Mouse (Mus musculus) forebrain, embryonic 14.5 days (tissue): ENCODE data around the gene Dlgap4. TPM values are rescaled to one million over a fixed set of nuclear protein-coding genes. Genes with fewer than 3 reads are reported as not detected.

ENCODE experiments used
- ATAC-seq: fragments of 200-750 bp; cut with Nextera tagmentation; 2 replicates; pipeline ENCODE4 v1.8.0; 2017; ENCODE audit warnings: mild to moderate bottlenecking, moderate library complexity
- DNase-seq: peaks from one replicate; pipeline ENCODE4 v3.0.0-alpha.2; 2015; ENCODE audit warnings: low spot score
- H3K27ac ChIP-seq: fragments of 300-500 bp; sonication (generic); 2 replicates; pipeline ENCODE4 v1.5.1; 2014; ENCODE audit warnings: low read depth, mild to moderate bottlenecking, control low read depth, low read length, moderate library complexity
- H3K27me3 ChIP-seq: fragments of 300-500 bp; sonication (generic); replicated peaks from 2 replicates; pipeline ENCODE4 v1.6.1; 2014; ENCODE audit warnings: low read length, control low read depth, mixed read lengths; ENCODE audit not compliant: control insufficient read depth, insufficient read depth
- H3K36me3 ChIP-seq: fragments of 300-500 bp; sonication (generic); 2 replicates; pipeline ENCODE4 v1.6.1; 2014; ENCODE audit warnings: low read length, control low read depth; ENCODE audit not compliant: control insufficient read depth, insufficient read depth
- H3K4me1 ChIP-seq: fragments of 300-500 bp; sonication (generic); 2 replicates; pipeline ENCODE4 v1.6.1; 2014; ENCODE audit warnings: antibody characterized with exemption, low read length, control low read depth; ENCODE audit not compliant: control insufficient read depth, insufficient read depth
- H3K4me2 ChIP-seq: fragments of 300-500 bp; sonication (generic); 2 replicates; pipeline ENCODE4 v1.6.1; 2014; ENCODE audit warnings: mild to moderate bottlenecking, control low read depth, low read length
- H3K4me3 ChIP-seq: fragments of 300-500 bp; sonication (generic); 2 replicates; pipeline ENCODE4 v1.5.1; 2014; ENCODE audit warnings: low read depth, low read length, control low read depth
- H3K9ac ChIP-seq: fragments of 300-500 bp; sonication (generic); 2 replicates; pipeline ENCODE4 v1.6.1; 2014; ENCODE audit warnings: mild to moderate bottlenecking, low read length, control low read depth, moderate library complexity
- H3K9me3 ChIP-seq: fragments of 300-500 bp; sonication (generic); replicated peaks from 2 replicates; pipeline ENCODE4 v1.6.1; 2016; ENCODE audit warnings: low read length, control low read depth, mixed read lengths; ENCODE audit not compliant: control insufficient read depth
- WGBS: fragments of 180-500 bp; shearing (Covaris S2); extraction: QIAGEN DNeasy Blood & Tissue Kit; methylation state at CpG from one replicate; pipeline ENCODE4 v1.1.7; 2014; 5-methylcytosine and 5-hydroxymethylcytosine counted together
- polyA plus RNA-seq: library from polyadenylated mRNA; unstranded; fragments of >200 nt; fragmentation: Nextera tagmentation; extraction: Ambion mirVana; gene quantifications from 2 replicates; pipeline ENCODE4 v1.2.1, GENCODE M21; 2014

The Dlgap4 gene
- polyA plus RNA-seq, 1 experiment from 2014 or later = 307 TPM

DNA sequence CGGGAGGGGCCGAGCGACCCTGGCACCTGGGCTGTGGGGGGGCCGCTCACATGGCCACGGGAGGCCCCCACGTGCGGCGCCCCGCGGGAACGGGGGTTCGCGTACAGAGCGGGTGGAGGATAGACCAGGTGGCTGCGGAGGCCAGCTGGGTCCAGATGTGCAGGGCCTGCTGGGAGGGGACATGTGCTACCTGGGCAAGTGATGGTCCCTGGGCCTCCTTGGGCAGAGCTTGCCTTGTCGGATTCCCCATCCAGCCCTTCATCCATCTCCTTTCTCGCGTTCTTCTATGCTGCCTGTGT, 702 bp downstream of the Dlgap4 start:
- no peaks in the 10 kb centered on the region for H3K36me3 ChIP-seq
- no peak overlapping the region for H3K27ac ChIP-seq
- H3K9me3 ChIP-seq = no peaks in the 10 kb centered on the region
- peaks cover 14% of the 10 kb centered on the region for H3K4me1 ChIP-seq
- peak; percentile 36 for ATAC-seq
- H3K4me3 ChIP-seq = peak overlapping the region; percentile 75
- peak; percentile 34 for DNase-seq
- peak overlapping the region; percentile 78 for H3K9ac ChIP-seq
- H3K27me3 ChIP-seq = peaks cover 27% of the 10 kb centered on the region
- peak overlapping the region; percentile 85 for H3K4me2 ChIP-seq
- 1% methylated on average over 18 of the region's 18 CpGs for WGBS

DNA sequence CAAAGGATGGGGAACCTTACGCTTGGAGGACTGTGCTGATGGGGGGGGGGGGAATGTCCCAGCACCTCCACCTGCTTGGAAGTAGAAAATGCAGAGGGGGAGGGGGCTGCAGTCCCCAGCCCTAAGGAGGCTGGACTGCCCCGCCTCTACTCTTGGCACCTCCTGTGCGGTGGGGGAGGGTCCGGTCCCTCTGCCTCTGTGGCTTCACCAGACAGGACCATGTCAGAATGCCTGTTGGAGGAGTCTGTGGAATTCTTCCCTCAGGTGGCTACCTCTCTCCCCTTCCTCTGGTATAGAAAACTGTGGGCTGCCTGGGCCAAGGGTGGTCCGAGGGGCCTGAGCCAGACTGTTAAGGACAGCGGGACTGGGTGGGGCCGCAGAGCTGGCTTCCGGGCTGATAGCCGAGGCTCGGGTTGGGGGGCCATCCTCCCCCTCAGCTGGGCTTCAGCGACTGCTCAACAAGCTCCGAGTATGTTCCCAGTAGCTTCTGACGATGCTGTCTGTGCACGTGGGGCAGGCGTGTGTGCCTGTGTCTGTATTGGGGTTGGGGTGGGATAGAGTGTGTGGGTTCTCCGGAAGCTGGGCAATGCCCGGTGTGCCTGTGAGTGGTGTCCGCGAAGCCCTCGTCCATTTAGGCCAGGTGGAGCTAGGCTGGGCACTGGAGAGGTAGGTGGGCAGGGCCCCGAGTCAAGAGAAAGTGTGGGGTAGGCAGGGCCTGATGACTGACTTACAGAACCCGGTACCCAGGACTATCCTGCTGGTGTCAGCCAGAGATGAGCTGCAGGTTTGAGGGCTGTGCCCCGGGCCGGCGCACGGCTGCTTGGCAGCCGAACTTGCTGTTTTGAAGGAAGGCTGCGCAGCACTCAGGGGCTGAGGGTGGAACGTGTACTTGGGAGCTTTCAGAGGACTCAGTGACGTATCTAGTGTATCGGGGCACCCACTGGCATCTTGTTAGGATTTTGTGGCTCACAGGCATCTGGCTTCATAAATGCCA, 1.5 kb downstream of the Dlgap4 start:
- 7% methylated on average over 31 of the region's 31 CpGs for WGBS
- DNase-seq = peak; percentile 17
- H3K9ac ChIP-seq = peak overlapping the region; percentile 78; the same call in 1 of the 2 replicates

DNA sequence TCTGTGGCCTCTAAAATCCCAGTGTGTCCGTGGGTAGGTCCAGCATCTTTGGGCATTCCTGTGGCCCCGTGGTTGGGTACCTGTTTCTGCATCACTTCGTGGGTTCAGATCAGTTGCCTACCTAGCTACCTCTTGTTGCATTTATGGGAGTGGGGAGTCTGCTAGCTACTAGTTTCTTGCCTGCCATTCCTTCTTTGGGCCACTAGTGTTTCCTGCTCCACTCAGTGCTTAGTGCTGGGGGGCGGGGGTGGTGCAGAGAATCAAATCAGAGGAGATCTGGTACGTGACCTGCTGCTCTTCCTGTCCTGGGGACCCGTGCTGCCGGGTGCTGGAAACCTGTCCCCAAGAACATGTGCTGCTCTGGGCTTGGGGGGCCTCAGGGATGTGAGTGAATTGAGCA, 3.0 kb downstream of the Dlgap4 start:
- Histone ChIP-seq H3K9me3 (no peaks in the 10 kb centered on the region), H3K4me2 (no peak overlapping the region), H3K4me1 (peaks cover 14% of the 10 kb centered on the region), H3K9ac (no peak overlapping the region), H3K4me3 (no peak overlapping the region), H3K27ac (no peak overlapping the region), H3K36me3 (no peaks in the 10 kb centered on the region), H3K27me3 (peaks cover 27% of the 10 kb centered on the region)
- no peak for ATAC-seq
- DNase-seq = no peak
- WGBS = 75% methylated on average over 7 of the region's 7 CpGs

More for the DNA sequence above, 1.5 kb downstream of the Dlgap4 start:
- no peak overlapping the region for H3K27ac ChIP-seq
- ATAC-seq = peak; percentile 11; the same call in 1 of the 2 replicates
- H3K36me3 ChIP-seq = no peaks in the 10 kb centered on the region
- peaks cover 27% of the 10 kb centered on the region for H3K27me3 ChIP-seq
- peaks cover 14% of the 10 kb centered on the region for H3K4me1 ChIP-seq
- H3K4me3 ChIP-seq = peak overlapping the region; percentile 75
- no peaks in the 10 kb centered on the region for H3K9me3 ChIP-seq
- peak overlapping the region; percentile 85 for H3K4me2 ChIP-seq

DNA sequence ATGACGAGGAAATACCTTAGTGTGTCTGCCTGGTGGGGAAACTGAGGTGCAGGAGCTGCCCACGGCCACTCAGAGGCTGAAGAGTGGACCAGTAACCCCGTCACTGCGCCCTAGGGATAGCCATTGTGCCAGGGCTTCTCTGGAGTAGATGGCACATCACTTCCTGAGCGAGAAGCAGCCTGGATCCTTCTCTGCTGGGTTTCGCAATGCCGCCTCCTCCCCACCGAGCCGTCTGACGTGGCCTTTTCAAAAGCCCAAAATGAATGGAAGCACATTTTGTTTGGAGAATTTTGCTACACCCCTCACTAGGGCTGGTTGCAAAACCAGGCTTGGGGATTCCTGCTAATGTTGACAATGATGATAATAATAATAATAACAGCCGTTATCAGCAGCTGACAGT, 4.0 kb downstream of the Dlgap4 start:
- no peak overlapping the region for H3K9ac ChIP-seq
- H3K27me3 ChIP-seq = peaks cover 22% of the 10 kb centered on the region
- H3K4me3 ChIP-seq = no peak overlapping the region
- no peak for ATAC-seq
- H3K4me1 ChIP-seq = peaks cover 14% of the 10 kb centered on the region
- no peak overlapping the region for H3K4me2 ChIP-seq
- H3K36me3 ChIP-seq = no peaks in the 10 kb centered on the region
- no peaks in the 10 kb centered on the region for H3K9me3 ChIP-seq
- WGBS = 18% methylated on average over 11 of the region's 11 CpGs
- DNase-seq = peak; percentile 18
- H3K27ac ChIP-seq = no peak overlapping the region

DNA sequence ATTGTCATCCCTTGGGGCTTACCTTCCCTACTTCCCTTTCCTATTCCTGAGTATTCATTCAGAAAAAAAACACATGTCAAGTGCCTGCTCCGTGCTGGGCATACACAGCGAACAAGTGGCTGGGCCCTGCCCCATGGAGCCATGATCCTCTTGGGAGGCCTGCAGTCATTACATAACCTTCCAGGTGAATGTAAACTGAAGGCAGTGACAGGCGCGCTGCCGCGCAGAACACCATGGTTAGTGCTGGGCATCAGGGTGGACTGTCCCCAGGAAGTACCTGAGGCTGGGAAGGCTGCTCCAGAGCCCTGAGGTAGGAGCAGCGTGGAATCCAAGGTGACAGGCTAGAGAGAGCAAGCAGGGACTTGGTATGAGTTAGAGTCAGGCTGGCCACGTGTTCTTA, 7.4 kb downstream of the Dlgap4 start:
- H3K36me3 ChIP-seq = no peaks in the 10 kb centered on the region
- no peak overlapping the region for H3K9ac ChIP-seq
- no peak overlapping the region for H3K4me3 ChIP-seq
- no peaks in the 10 kb centered on the region for H3K9me3 ChIP-seq
- 85% methylated on average over 8 of the region's 8 CpGs for WGBS
- ATAC-seq = no peak
- no peak for DNase-seq
- peaks cover 11% of the 10 kb centered on the region for H3K27me3 ChIP-seq
- H3K4me1 ChIP-seq = peaks cover 3% of the 10 kb centered on the region; the same call in 1 of the 2 replicates
- no peak overlapping the region for H3K4me2 ChIP-seq
- no peak overlapping the region for H3K27ac ChIP-seq

DNA sequence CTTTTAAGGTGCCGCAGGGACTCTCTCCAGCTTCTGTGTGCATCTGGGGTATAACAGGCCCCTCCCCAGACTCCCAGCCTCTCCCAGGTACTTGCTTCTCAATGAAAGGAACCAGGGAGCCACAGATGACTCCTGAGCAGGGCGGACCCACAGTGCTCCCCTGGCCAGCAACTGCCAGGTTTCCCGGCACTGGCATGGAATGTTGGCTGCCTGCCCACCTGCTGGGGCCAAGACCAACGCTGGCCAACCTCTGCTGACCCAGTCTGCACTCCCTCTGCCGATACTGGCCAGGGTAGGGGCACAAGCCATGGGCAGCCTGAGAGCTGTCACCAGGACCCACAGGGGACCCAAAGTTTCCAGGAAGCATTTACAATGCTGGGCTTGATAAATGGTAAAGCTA, 7.9 kb downstream of the Dlgap4 start:
- Histone ChIP-seq H3K36me3 (no peaks in the 10 kb centered on the region), H3K4me3 (no peak overlapping the region), H3K9me3 (no peaks in the 10 kb centered on the region), H3K9ac (no peak overlapping the region), H3K27ac (no peak overlapping the region), H3K4me1 (peaks cover 3% of the 10 kb centered on the region; the same call in 1 of the 2 replicates), H3K27me3 (0 out of 2 replicates have a peak, but pooled peaks cover 6% of the 10 kb centered on the region), H3K4me2 (no peak overlapping the region)
- 56% methylated on average over 5 of the region's 5 CpGs for WGBS
- DNase-seq (no peak), ATAC-seq (no peak)

DNA sequence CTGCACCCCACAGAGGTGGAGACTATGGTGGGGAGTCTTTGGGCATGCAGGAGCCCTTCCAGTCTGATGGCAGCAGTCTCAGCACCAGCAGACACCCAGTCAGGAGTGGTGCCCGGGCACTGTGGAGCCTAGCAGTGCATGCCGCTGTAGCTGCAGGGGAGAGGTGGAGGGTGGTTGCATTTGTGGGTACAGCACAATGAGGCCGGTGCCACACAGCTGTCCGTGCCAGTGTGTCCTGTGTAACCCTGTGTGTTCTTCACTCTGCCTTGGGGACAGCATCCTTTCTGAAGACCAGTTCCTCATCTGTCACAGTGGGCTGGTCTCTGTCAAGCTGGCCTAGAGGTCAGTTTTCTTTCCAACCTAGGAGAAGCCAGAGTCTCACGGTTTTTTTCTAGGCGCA, 8.7 kb downstream of the Dlgap4 start:
- Histone ChIP-seq H3K27ac (no peak overlapping the region), H3K36me3 (no peaks in the 10 kb centered on the region), H3K4me3 (no peak overlapping the region), H3K9me3 (no peaks in the 10 kb centered on the region), H3K4me1 (peaks cover 3% of the 10 kb centered on the region; the same call in 1 of the 2 replicates), H3K27me3 (no peaks in the 10 kb centered on the region), H3K9ac (no peak overlapping the region), H3K4me2 (no peak overlapping the region)
- no peak for ATAC-seq
- WGBS = 86% methylated on average over 6 of the region's 6 CpGs
- DNase-seq = no peak

DNA sequence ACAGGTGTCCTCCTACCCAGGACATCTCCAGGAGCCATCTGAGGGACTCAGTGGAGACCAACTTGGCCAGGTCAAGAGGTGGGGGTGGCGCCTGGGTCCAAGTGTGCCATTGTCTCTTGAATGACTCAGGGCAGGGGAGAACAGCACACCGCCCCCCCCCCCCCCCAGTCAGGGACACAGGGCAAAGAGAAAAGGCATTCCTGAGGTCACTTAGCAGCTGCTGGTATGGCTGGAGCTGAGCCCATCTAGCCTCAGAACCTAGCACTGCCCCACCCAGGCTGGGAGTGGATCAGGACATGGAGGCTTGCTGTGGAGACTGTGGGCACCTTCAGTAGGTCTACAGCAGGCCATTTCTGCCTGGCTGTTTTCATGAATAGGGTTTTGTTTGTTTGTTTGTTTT, 9.7 kb downstream of the Dlgap4 start:
- no peak overlapping the region for H3K9ac ChIP-seq
- 84% methylated on average over 2 of the region's 2 CpGs for WGBS
- no peak for DNase-seq
- H3K9me3 ChIP-seq = no peaks in the 10 kb centered on the region
- no peak overlapping the region for H3K27ac ChIP-seq
- no peak for ATAC-seq
- H3K27me3 ChIP-seq = no peaks in the 10 kb centered on the region
- no peak overlapping the region for H3K4me3 ChIP-seq
- H3K36me3 ChIP-seq = no peaks in the 10 kb centered on the region
- no peak overlapping the region for H3K4me2 ChIP-seq
- H3K4me1 ChIP-seq = no peaks in the 10 kb centered on the region

DNA sequence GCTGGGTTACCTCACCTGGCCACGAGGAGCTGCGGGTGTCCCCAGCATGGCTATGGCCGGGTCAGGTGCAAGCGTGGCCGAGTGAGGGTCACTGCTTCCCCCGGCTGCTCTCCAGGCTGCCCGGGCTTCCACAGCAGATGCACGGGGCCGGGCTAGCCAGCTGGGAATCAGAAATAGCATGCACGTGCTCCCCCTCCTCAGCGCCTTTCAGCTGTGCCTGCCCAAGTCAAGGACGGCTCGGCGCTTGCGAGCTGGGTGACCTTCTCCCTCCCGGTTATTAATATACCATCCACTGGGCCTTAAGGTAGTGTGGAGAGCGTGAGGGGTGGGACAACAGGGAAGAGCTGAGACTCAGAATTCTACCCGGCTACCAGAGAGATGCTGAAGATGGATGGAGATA, 11.8 kb downstream of the Dlgap4 start:
- Histone ChIP-seq H3K27me3 (no peaks in the 10 kb centered on the region), H3K4me2 (no peak overlapping the region), H3K4me3 (no peak overlapping the region), H3K36me3 (no peaks in the 10 kb centered on the region), H3K27ac (no peak overlapping the region), H3K9ac (no peak overlapping the region), H3K9me3 (no peaks in the 10 kb centered on the region), H3K4me1 (no peaks in the 10 kb centered on the region)
- 91% methylated on average over 18 of the region's 18 CpGs for WGBS
- DNase-seq (no peak), ATAC-seq (no peak)
